13 mouse cellular contexts compared by ENCODE assay signal in the genomic region with DNA sequence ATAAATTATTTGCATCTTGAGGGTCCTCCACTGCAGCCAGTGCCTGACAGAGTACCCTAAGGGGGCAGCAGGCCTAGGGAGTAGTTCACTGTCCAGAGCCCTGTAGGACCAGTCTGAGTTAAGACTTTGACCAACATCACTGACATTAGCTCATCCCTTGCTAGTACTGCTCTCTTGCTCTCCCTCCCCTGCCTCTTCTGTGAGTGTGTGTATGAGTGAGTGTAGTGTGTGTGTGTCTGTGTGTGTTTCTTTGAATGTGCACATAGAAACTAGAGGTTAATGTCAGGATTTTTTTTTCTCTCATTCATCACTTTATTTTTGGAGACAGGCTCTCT.
A peak's percentile ranks its signal among the peaks of the same experiment; 100 is the strongest.
DNase-seq lines count a peak whose midpoint lies in the region; ATAC-seq lines count a peak whose summit lies in the region.
"Had no signal": no experiment of that assay in that cellular context is flagged by ENCODE, and none has a peak within 500 bp of the region (broad histone marks: within the 10 kb centered on the region; RNA-seq: fewer than 3 reads in every experiment).

No protein-coding gene starts in this region.

- ATAC-seq in heart, embryonic 16.5 days (replicated peaks; ENCODE audit: extremely low read depth, insufficient read depth, low FRiP score) = 0 out of 2 replicates have a peak, but pooled peaks have one; percentile 18
- ATAC-seq in embryonic facial prominence, embryonic 11.5 days (replicated peaks; ENCODE audit: insufficient number of reproducible peaks, low FRiP score, low TSS enrichment, low read depth) = 0 out of 2 replicates have a peak, but pooled peaks have one; percentile 24
- ATAC-seq in hindbrain, embryonic 14.5 days (ENCODE audit: low FRiP score) = no peak
- peak; percentile 59; the same call in 1 of the 2 replicates for ATAC-seq in midbrain, embryonic 15.5 days (replicated peaks)
- ATAC-seq: inflammation-experienced regulatory T-cells, adult 6 months; liver, postnatal 0 days had no signal

- H3K4me2 ChIP-seq in heart, embryonic 16.5 days (ENCODE audit: low read depth, low read length) = no peak overlapping the region
- H3K4me2 ChIP-seq in embryonic facial prominence, embryonic 11.5 days (ENCODE audit: low read depth, low read length) = no peak overlapping the region
- H3K4me2 ChIP-seq in hindbrain, embryonic 14.5 days (replicated peaks) = no peak overlapping the region
- H3K4me2 ChIP-seq in midbrain, embryonic 15.5 days = no peak overlapping the region

- peaks cover 17% of the 10 kb centered on the region for H3K4me1 ChIP-seq in heart, embryonic 16.5 days (ENCODE audit: control insufficient read depth, insufficient read depth, low read length)
- H3K4me1 ChIP-seq in embryonic facial prominence, embryonic 11.5 days (ENCODE audit: control insufficient read depth, insufficient read depth, low read length) = peaks cover 4% of the 10 kb centered on the region; the same call in 1 of the 2 replicates
- peaks cover 11% of the 10 kb centered on the region; the same call in 1 of the 2 replicates for H3K4me1 ChIP-seq in hindbrain, embryonic 14.5 days (replicated peaks; ENCODE audit: control insufficient read depth, insufficient read depth, low read length)
- peaks cover 21% of the 10 kb centered on the region for H3K4me1 ChIP-seq in midbrain, embryonic 15.5 days

- no peak overlapping the region for H3K4me3 ChIP-seq in heart, embryonic 16.5 days (ENCODE audit: low read length)
- no peak overlapping the region for H3K4me3 ChIP-seq in embryonic facial prominence, embryonic 11.5 days (ENCODE audit: low read depth, low read length)
- H3K4me3 ChIP-seq in hindbrain, embryonic 14.5 days (replicated peaks; ENCODE audit: low read length) = no peak overlapping the region
- H3K4me3 ChIP-seq in midbrain, embryonic 15.5 days = no peak overlapping the region

- no peaks in the 10 kb centered on the region for H3K36me3 ChIP-seq in heart, embryonic 16.5 days (ENCODE audit: control insufficient read depth, insufficient read depth)
- no peaks in the 10 kb centered on the region for H3K36me3 ChIP-seq in embryonic facial prominence, embryonic 11.5 days (replicated peaks; ENCODE audit: control insufficient read depth, insufficient read depth, low read depth, low read length)
- H3K36me3 ChIP-seq in hindbrain, embryonic 14.5 days (replicated peaks; ENCODE audit: control insufficient read depth, insufficient read depth) = no peaks in the 10 kb centered on the region
- no peaks in the 10 kb centered on the region for H3K36me3 ChIP-seq in midbrain, embryonic 15.5 days (replicated peaks)
- H3K36me3 ChIP-seq: G1E had no signal

- H3K9me3 ChIP-seq in heart, embryonic 16.5 days (replicated peaks; ENCODE audit: control insufficient read depth, low read length) = no peaks in the 10 kb centered on the region
- no peaks in the 10 kb centered on the region for H3K9me3 ChIP-seq in embryonic facial prominence, embryonic 11.5 days (replicated peaks; ENCODE audit: control insufficient read depth, low read length)
- H3K9me3 ChIP-seq in hindbrain, embryonic 14.5 days (ENCODE audit: control insufficient read depth, low read length) = no peaks in the 10 kb centered on the region
- no peaks in the 10 kb centered on the region for H3K9me3 ChIP-seq in midbrain, embryonic 15.5 days
- H3K9me3 ChIP-seq: G1E had no signal

- intact Hi-C loops in heart, postnatal 36 days (cut with DNase I) = no loop called here

- no peak for DNase-seq in heart, postnatal 36 days
- DNase-seq in embryonic facial prominence, embryonic 11.5 days (ENCODE audit: low spot score) = no peak
- DNase-seq in hindbrain, embryonic 14.5 days (ENCODE audit: low spot score) = no peak
- DNase-seq in kidney, postnatal 25 days = no peak
- no peak for DNase-seq in adrenal gland, postnatal 25 days
- DNase-seq: gastrocnemius, postnatal 25 days; liver; liver, postnatal 0 days; thymus, postnatal 14 days had no signal

- no peaks in the 10 kb centered on the region for H3K27me3 ChIP-seq in heart, embryonic 16.5 days (ENCODE audit: control insufficient read depth, insufficient read depth, low read length)
- H3K27me3 ChIP-seq in embryonic facial prominence, embryonic 11.5 days (ENCODE audit: control insufficient read depth, insufficient read depth, low read length) = no peaks in the 10 kb centered on the region
- H3K27me3 ChIP-seq in hindbrain, embryonic 14.5 days (ENCODE audit: control insufficient read depth, insufficient read depth, low read length) = no peaks in the 10 kb centered on the region
- no peaks in the 10 kb centered on the region for H3K27me3 ChIP-seq in midbrain, embryonic 15.5 days (replicated peaks)

- H3K27ac ChIP-seq in heart, embryonic 16.5 days (ENCODE audit: low read length) = peak overlapping the region; percentile 70
- no peak overlapping the region for H3K27ac ChIP-seq in embryonic facial prominence, embryonic 11.5 days (replicated peaks; ENCODE audit: low read depth, low read length)
- 0 out of 2 replicates have a peak overlapping the region, but pooled peaks have one; percentile 60 for H3K27ac ChIP-seq in hindbrain, embryonic 14.5 days
- H3K27ac ChIP-seq in midbrain, embryonic 15.5 days = peak overlapping the region; percentile 26; the same call in 1 of the 2 replicates

- H3K9ac ChIP-seq in heart, embryonic 16.5 days (ENCODE audit: low read length) = no peak overlapping the region; the same call in 1 of the 2 replicates
- no peak overlapping the region for H3K9ac ChIP-seq in embryonic facial prominence, embryonic 11.5 days (replicated peaks; ENCODE audit: low read length)
- no peak overlapping the region for H3K9ac ChIP-seq in hindbrain, embryonic 14.5 days
- no peak overlapping the region for H3K9ac ChIP-seq in midbrain, embryonic 15.5 days
- H3K9ac ChIP-seq: liver, postnatal 0 days had no signal
